ENCODE assay signal across 17 mouse cellular contexts in the genomic region with DNA sequence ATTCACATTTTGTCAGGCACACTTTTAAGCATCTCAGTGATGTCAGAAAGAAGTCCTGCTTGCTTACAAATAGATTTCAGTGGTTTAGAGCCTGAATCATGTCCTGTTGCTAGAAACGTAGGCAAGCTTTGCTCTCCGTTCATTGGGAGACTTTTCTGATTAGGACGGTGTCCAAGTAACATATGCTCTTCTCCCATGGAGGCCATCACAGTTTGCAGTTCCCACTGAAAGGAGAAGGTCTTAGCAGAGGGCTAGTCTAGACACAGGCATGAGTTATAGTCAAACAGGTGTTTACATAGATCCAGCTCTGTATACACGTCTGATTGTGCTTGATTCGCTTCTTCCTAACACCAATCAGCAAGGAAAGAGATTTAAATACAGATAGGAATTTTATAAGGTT.
DNase-seq lines count a peak whose midpoint lies in the region; ATAC-seq and TF ChIP-seq lines count a peak whose summit lies in the region.
"Had no signal": no experiment of that assay in that cellular context is flagged by ENCODE, and none has a peak within 500 bp of the region (broad histone marks: within the 10 kb centered on the region; RNA-seq: fewer than 3 reads in every experiment).

No protein-coding gene starts in this region.

- H3K36me3 ChIP-seq in heart, embryonic 13.5 days = no peaks in the 10 kb centered on the region
- H3K36me3 ChIP-seq: forebrain, embryonic 10.5 days; hindbrain, embryonic 10.5 days; limb, embryonic 10.5 days; neural tube, embryonic 15.5 days had no signal

- intact Hi-C loops in heart, postnatal 14 days (cut with DNase I) = no loop called here

- no peak overlapping the region for H3K9ac ChIP-seq in heart, embryonic 13.5 days
- H3K9ac ChIP-seq: neural tube, embryonic 15.5 days had no signal

- H3K27ac ChIP-seq in heart, embryonic 13.5 days (replicated peaks) = 0 out of 2 replicates have a peak overlapping the region, but pooled peaks have one; percentile 53
- H3K27ac ChIP-seq in layer of hippocampus, adult 2 months = peak overlapping the region; percentile 58; the same call in 1 of the 2 replicates
- H3K27ac ChIP-seq: hindbrain, embryonic 10.5 days; limb, embryonic 10.5 days; macrophage; neural tube, embryonic 15.5 days had no signal

- H3K4me2 ChIP-seq in heart, embryonic 13.5 days = no peak overlapping the region
- H3K4me2 ChIP-seq: liver, embryonic 11.5 days; midbrain, embryonic 11.5 days; neural tube, embryonic 15.5 days had no signal

- TF ChIP-seq CTCF in layer of hippocampus, adult 2 months (conservative IDR thresholded peaks at IDR 0.05) = no peak

- no peak for DNase-seq in heart, postnatal 14 days
- no peak for DNase-seq in layer of hippocampus, adult 2 months (ENCODE audit: low spot score in 2 of 2)
- DNase-seq in layer of hippocampus, postnatal 10 days (ENCODE audit: low spot score in 2 of 2) = no peak
- DNase-seq in cerebellum, adult 18-20 months = peak; percentile 59 to 68
- DNase-seq in cerebellum, postnatal 25 days = peak; percentile 31 to 60
- no peak for DNase-seq in spleen, adult 12 weeks (ENCODE audit: low spot score)
- DNase-seq: adrenal gland, postnatal 36 days; lung, adult 2 months; right cerebral cortex, postnatal 4 days had no signal

- H3K4me1 ChIP-seq in heart, embryonic 13.5 days = peaks cover 37% of the 10 kb centered on the region

- WGBS in heart, embryonic 13.5 days = 53% methylated on average over 5 of the region's 5 CpGs

- H3K9me3 ChIP-seq in heart, embryonic 13.5 days = no peaks in the 10 kb centered on the region
- H3K9me3 ChIP-seq: forebrain, embryonic 10.5 days; hindbrain, embryonic 10.5 days; limb, embryonic 10.5 days; neural tube, embryonic 15.5 days had no signal

- H3K27me3 ChIP-seq in heart, embryonic 13.5 days (replicated peaks) = peaks cover 2% of the 10 kb centered on the region; the same call in 1 of the 2 replicates
- H3K27me3 ChIP-seq: neural tube, embryonic 15.5 days had no signal

- ATAC-seq in heart, embryonic 13.5 days (ENCODE audit: extremely low read depth, insufficient number of reproducible peaks, low FRiP score, low TSS enrichment) = no peak

- H3K4me3 ChIP-seq in heart, embryonic 13.5 days = no peak overlapping the region
- no peak overlapping the region for H3K4me3 ChIP-seq in layer of hippocampus, adult 2 months
- H3K4me3 ChIP-seq: forebrain, embryonic 10.5 days; hindbrain, embryonic 10.5 days; limb, embryonic 10.5 days; neural tube, embryonic 15.5 days had no signal

Comparison
In these comparisons a context has a peak if more than half of its experiments do, and no peak if none do; other contexts are left out.
1. DNase-seq: peak in cerebellum, adult 18-20 months (2 of 2) and cerebellum, postnatal 25 days (2 of 2); none in heart, postnatal 14 days (0 of 2), layer of hippocampus, adult 2 months (0 of 2), layer of hippocampus, postnatal 10 days (0 of 2) and spleen, adult 12 weeks (single experiment).